Mouse (Mus musculus): ENCODE measurements around the gene Pde4b. TPM values are rescaled to one million over a fixed set of nuclear protein-coding genes. Genes with fewer than 3 reads are reported as not detected.

Pde4b gene
- polyA plus RNA-seq, 1 experiment from 2014 or later: 4.2 TPM

DNA sequence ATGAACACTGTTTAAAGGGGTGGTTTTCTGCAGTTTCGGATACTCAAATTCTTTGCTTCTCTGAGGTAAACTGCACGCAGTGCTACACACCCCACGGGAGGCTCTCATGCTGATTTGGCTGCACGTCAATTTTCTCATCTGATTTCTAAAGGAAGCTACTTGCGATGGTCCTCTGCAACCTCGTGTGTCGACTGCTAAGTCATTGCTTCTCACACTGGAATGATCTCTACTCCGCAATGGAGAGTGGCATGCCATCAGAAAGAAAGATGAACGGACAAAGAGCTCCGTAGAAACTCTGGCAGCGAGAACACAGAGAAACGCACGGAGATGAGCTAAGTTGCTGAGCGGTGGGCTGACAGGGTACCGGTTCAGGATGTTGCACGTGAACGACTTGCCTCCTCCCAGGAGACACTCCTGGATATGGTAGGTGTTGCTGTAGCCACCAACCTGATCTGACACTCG, 334.1 kb downstream of the Pde4b start:
- no peaks in the 10 kb centered on the region for H3K4me1 ChIP-seq
- H3K27ac ChIP-seq: no peak overlapping the region
- no peak overlapping the region for H3K4me3 ChIP-seq
- no peaks in the 10 kb centered on the region for H3K36me3 ChIP-seq
- no peaks in the 10 kb centered on the region for H3K27me3 ChIP-seq (replicated peaks)
- ATAC-seq: no peak
- H3K9me3 ChIP-seq (replicated peaks): no peaks in the 10 kb centered on the region
- H3K9ac ChIP-seq: no peak overlapping the region
- no peak overlapping the region for H3K4me2 ChIP-seq
- 72% methylated on average over 18 of the region's 18 CpGs for whole genome bisulfite sequencing (ENCODE audit: insufficient replicate concordance)

DNA sequence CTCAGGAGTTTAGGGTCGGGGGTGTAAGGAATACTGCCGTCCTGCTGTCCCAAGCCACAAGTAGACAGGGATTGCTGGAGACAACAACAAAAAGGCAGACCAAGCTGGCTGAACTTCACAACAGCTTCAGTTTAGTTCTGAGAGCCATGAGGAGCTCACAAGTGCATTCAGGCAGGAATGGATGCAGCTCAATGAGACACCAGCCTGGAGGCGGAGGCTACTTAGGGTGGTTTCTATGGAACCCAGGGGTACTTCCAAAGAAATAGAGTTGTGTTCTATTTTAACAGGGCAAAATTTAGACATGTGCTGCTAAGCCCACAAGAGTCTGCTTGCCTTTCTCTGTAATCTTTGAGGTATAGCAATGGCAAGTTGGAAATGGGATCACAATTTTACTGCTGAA, 336.8 kb downstream of the Pde4b start:
- no peak for ATAC-seq
- WGBS (ENCODE audit: insufficient replicate concordance): 73% methylated on average over 3 of the region's 3 CpGs
- Histone ChIP-seq H3K4me2 (no peak overlapping the region), H3K4me3 (no peak overlapping the region), H3K9ac (no peak overlapping the region), H3K27me3 (replicated peaks) (no peaks in the 10 kb centered on the region), H3K4me1 (no peaks in the 10 kb centered on the region), H3K9me3 (replicated peaks) (no peaks in the 10 kb centered on the region), H3K36me3 (no peaks in the 10 kb centered on the region), H3K27ac (no peak overlapping the region)

DNA sequence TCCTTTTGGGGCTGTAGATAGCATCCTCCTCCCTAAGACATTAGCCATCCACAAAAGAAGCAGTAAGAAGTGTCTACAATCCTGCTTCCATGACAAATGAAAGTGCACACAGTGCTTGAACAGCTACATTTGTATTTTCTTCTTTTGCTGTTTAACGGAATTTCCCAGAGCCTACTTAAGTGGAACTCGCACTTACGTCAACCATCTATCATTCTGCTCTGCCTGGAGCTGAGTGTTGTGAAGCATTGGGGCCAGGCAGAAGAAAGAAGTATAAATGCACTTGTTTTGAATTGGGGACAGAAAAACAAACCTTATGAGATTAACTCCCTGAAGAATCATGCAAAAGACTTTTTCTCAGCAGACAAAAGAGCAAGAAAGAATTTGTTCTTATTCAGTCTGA, 338.1 kb downstream of the Pde4b start:
- Histone ChIP-seq H3K9me3 (replicated peaks) (no peaks in the 10 kb centered on the region), H3K4me1 (no peaks in the 10 kb centered on the region), H3K9ac (no peak overlapping the region), H3K4me3 (no peak overlapping the region), H3K4me2 (no peak overlapping the region), H3K36me3 (no peaks in the 10 kb centered on the region), H3K27me3 (replicated peaks) (no peaks in the 10 kb centered on the region), H3K27ac (no peak overlapping the region)
- no peak for ATAC-seq
- WGBS (ENCODE audit: insufficient replicate concordance): 62% methylated on average over 3 of the region's 3 CpGs

DNA sequence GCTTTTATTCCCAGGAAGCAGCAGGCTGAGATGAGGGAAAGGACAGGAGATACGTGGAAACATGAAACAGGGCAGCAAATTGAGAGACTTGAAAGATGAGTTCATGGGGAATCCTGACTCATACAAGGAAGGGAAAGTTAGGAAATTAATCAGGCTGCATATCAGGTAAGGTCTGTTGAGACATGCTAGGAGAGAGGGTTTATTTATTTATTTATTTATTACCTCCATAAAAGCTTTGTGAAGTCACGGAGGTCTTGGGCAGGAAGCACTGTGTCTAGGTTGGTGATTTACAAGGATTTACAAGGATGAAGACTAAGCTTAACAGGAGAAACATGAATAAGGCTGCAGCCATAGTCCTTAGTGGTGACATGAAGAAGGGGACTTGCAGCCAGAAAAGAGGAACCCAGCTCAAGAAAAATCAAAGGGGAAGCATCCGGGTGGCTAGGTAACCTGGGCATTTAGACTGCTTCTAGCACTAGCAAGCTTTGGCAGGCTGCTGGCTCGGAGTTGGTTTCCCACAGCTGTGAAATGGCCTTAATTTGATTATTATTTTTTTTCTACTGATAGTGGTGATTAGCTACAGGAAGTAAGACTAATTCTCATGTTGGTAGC, 342.5 kb downstream of the Pde4b start:
- Histone ChIP-seq H3K4me3 (no peak overlapping the region), H3K27ac (no peak overlapping the region), H3K9me3 (replicated peaks) (no peaks in the 10 kb centered on the region), H3K4me1 (no peaks in the 10 kb centered on the region), H3K27me3 (replicated peaks) (no peaks in the 10 kb centered on the region), H3K9ac (no peak overlapping the region), H3K4me2 (no peak overlapping the region), H3K36me3 (no peaks in the 10 kb centered on the region)
- ATAC-seq: no peak
- WGBS (ENCODE audit: insufficient replicate concordance): 44% methylated on average over 4 of the region's 4 CpGs

DNA sequence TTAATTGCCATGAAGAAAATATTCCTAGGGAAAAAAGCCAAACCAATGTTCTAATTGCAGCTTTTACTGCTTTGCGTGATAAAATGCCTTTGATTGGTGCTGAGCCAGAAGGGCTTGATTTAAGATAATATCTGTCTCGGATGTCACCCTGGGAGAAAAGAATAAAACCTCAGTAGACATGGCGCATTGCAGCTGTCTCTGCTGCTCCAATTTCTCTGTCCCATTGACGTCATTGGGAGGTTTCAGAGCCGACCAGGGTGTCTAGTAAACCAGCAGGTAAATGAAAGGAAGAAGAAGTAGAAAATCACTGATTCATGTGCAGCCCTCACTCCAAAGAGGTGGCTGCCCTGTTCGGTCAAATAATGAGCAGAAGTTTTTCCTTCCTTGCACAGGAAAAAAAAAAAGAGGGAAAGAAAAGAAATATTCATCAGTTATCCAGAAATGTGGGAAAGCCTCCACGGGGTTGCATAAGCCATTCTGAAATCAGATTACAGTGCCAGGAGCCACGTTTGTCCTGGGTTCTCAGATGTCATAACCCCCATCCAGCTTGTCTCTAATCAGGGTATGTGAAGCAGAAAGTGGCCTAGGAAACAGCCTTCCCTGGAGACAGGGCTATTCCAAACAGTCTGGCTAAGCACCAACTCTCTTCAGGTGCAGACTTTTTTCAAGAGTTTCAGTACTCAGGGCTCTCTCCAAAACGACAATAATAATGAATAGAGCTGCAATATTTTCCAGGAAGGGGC, 344.9 kb downstream of the Pde4b start:
- Histone ChIP-seq H3K9ac (no peak overlapping the region), H3K4me1 (no peaks in the 10 kb centered on the region), H3K27ac (no peak overlapping the region), H3K4me3 (no peak overlapping the region), H3K36me3 (no peaks in the 10 kb centered on the region), H3K9me3 (replicated peaks) (no peaks in the 10 kb centered on the region), H3K4me2 (no peak overlapping the region), H3K27me3 (replicated peaks) (no peaks in the 10 kb centered on the region)
- ATAC-seq: no peak
- 42% methylated on average over 9 of the region's 9 CpGs for WGBS (ENCODE audit: insufficient replicate concordance)

DNA sequence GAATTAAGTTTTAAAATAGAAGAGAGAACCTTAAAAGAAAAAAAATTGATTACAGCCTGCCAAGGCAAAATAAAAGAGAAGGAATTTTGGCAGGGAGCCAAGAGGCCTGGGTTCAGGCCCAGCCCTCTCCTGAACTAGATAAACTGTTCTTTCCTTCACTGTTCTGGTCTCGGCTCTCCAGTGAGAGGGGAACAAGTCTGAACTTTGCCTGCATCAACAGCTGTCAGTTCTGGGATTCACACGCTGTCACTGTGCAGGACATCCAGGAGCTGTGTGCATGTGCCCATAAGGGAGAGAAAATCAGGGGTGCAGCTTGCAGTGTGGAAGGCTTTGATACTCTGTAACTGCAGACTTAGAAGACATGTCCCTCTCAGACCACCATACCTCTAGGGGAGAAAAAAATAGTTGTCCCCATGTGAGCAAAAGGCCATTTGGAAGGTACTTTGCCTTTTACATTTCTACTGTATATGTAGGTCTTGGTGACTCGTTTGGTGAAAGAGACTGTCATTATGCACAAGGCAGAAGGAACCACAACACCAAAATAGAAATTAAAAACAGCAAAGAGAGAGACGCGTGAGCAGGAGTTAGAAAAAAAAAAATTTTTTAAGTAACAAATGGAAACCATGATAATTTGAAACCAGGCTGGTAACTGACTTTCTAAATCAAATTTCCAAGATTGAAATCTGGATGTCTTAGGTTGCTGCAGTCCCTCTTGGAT, 352.2 kb downstream of the Pde4b start:
- 53% methylated on average over 5 of the region's 5 CpGs for whole genome bisulfite sequencing (ENCODE audit: insufficient replicate concordance)
- no peak for ATAC-seq
- no peaks in the 10 kb centered on the region for H3K4me1 ChIP-seq
- H3K4me2 ChIP-seq: no peak overlapping the region
- no peak overlapping the region for H3K27ac ChIP-seq
- H3K27me3 ChIP-seq (replicated peaks): no peaks in the 10 kb centered on the region
- H3K9ac ChIP-seq: no peak overlapping the region
- no peaks in the 10 kb centered on the region for H3K9me3 ChIP-seq (replicated peaks)
- no peaks in the 10 kb centered on the region for H3K36me3 ChIP-seq
- no peak overlapping the region for H3K4me3 ChIP-seq

DNA sequence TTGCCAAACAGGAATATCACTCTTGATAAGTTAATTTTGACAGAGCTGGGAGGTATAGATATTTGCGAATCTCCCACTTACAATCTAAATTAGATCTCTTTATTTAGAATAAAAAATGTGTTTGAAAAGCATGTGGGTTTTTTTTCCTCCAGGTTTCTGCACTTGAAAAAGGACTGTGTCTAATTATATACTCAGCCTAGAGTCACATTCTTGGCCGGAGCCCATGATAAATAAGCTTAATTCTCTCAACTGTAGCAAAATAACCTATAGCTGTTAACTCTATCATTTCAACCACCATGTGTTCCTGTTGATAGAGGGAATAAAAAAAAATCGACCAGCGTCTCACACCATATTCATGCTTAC, 352.8 kb downstream of the Pde4b start:
- no peaks in the 10 kb centered on the region for H3K36me3 ChIP-seq
- no peaks in the 10 kb centered on the region for H3K9me3 ChIP-seq (replicated peaks)
- H3K9ac ChIP-seq: no peak overlapping the region
- H3K27ac ChIP-seq: no peak overlapping the region
- H3K4me3 ChIP-seq: no peak overlapping the region
- H3K27me3 ChIP-seq (replicated peaks): no peaks in the 10 kb centered on the region
- no peak overlapping the region for H3K4me2 ChIP-seq
- no peak for ATAC-seq
- 60% methylated on average over 4 of the region's 4 CpGs for WGBS (ENCODE audit: insufficient replicate concordance)
- no peaks in the 10 kb centered on the region for H3K4me1 ChIP-seq

DNA sequence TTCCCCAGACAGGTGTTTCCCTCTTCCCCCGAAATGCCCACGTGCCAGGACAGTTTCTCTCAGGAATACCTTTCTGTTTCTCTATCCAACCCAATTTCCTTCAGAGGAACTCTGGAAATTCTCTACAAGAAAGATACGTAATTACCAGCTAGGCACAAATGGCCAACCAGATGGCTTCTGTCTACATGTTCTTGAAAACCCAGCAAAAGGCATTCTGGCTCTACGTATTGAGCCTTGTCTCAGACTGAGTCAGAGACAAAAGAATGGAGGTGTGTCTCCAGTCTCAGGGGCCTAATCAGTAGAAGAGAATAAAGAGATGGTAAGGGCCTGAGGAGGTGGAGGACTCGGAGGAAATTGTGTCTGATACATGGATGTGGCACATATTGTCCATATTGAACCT, 356.2 kb downstream of the Pde4b start:
- Histone ChIP-seq H3K9ac (no peak overlapping the region), H3K27me3 (replicated peaks) (no peaks in the 10 kb centered on the region), H3K9me3 (replicated peaks) (no peaks in the 10 kb centered on the region), H3K4me2 (no peak overlapping the region), H3K4me3 (no peak overlapping the region), H3K36me3 (no peaks in the 10 kb centered on the region), H3K4me1 (no peaks in the 10 kb centered on the region), H3K27ac (no peak overlapping the region)
- 52% methylated on average over 5 of the region's 5 CpGs for WGBS (ENCODE audit: insufficient replicate concordance)
- ATAC-seq: no peak

DNA sequence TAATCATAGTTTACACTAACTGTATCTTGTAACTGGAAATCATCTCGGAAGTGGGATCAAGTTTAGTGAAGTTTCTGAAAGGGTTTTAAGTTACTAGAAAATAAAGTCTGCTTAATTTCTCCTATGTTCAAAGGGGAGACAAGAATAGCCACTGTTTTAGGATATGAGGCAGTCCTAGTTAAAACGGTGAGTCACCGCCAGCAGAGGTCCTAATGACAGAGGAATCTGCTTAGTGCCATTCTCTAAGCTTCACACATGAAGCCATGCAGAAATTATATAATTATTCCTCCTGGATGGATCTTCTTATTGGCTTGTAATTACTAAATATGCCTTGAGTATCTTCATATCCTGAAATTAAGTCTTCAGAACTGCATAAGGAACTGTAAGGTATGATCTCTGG, 357.2 kb downstream of the Pde4b start:
- no peak overlapping the region for H3K27ac ChIP-seq
- H3K9ac ChIP-seq: no peak overlapping the region
- no peak overlapping the region for H3K4me3 ChIP-seq
- no peaks in the 10 kb centered on the region for H3K4me1 ChIP-seq
- no peaks in the 10 kb centered on the region for H3K9me3 ChIP-seq (replicated peaks)
- 71% methylated on average over 3 of the region's 3 CpGs for WGBS (ENCODE audit: insufficient replicate concordance)
- H3K27me3 ChIP-seq (replicated peaks): no peaks in the 10 kb centered on the region
- H3K36me3 ChIP-seq: no peaks in the 10 kb centered on the region
- no peak for ATAC-seq
- H3K4me2 ChIP-seq: no peak overlapping the region

DNA sequence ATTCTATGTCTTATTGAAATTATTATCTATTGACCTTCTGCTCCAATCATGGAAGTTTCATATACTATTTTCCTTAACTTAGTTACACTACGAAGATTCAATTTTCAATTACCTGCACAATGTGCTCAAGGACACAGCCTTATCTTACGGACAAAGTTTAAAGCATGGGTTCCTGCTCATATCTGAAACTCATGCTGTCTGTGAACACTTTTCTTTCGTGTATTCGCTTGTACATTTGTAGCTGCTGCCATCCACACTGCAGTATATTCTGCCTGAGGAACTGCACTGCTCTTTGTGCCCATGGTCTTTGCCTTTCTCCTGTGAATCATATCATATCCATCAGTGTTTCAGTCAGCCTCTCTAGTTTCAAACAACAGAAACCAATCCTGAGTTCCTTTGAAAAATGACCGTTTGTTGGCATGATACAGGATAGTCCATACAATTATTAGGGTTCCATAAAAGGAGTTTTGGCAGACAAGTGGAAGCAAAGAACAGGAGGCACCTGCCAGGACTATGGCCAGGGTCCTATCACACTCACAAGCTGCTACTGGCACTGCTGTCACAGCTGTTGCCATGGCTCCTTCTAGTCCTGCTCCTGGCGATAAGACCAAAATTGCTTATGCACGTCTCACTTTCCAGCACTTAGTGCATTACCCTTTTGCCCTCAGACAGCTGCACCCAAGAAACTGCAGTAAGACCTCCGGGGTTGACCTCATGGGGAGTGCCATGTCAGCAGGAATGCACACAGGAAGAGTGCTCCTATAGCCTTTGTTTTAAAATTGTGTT, 359.0 kb downstream of the Pde4b start:
- H3K4me2 ChIP-seq: no peak overlapping the region
- no peak overlapping the region for H3K9ac ChIP-seq
- H3K4me3 ChIP-seq: no peak overlapping the region
- peak; percentile 27; the same call in 1 of the 2 replicates for ATAC-seq
- no peaks in the 10 kb centered on the region for H3K27me3 ChIP-seq (replicated peaks)
- H3K27ac ChIP-seq: no peak overlapping the region
- H3K4me1 ChIP-seq: no peaks in the 10 kb centered on the region
- H3K9me3 ChIP-seq (replicated peaks): no peaks in the 10 kb centered on the region
- H3K36me3 ChIP-seq: no peaks in the 10 kb centered on the region
- WGBS (ENCODE audit: insufficient replicate concordance): 62% methylated on average over 8 of the region's 8 CpGs

DNA sequence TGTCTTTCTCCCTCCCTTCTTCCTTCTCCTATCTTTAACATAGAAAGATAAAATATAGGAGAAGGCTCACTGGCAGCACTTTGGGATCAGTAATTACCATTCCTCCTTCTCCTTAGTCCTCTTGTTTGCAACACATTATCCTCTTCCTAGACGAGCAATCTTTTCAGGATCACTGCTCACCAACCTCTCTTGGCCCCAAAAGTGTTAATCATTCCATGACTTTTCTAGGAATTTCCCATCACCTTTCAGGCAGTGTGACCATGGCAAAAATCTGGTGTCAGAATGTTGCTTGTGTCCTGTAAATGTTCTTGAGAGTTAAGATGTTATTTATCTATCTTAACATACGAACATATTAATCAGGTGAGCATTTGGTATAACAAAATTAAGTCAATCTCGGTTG, 369.1 kb downstream of the Pde4b start:
- Histone ChIP-seq H3K9ac (no peak overlapping the region), H3K27me3 (replicated peaks) (no peaks in the 10 kb centered on the region), H3K4me2 (no peak overlapping the region), H3K27ac (no peak overlapping the region), H3K4me3 (no peak overlapping the region), H3K36me3 (no peaks in the 10 kb centered on the region), H3K4me1 (no peaks in the 10 kb centered on the region), H3K9me3 (replicated peaks) (no peaks in the 10 kb centered on the region)
- ATAC-seq: no peak
- WGBS (ENCODE audit: insufficient replicate concordance): 54% methylated on average over 3 of the region's 3 CpGs

Measured in liver, embryonic 12.5 days (tissue).